Mouse (Mus musculus) bone marrow, adult 2 months (tissue): ENCODE data around the gene Ccni. TPM values are rescaled to one million over a fixed set of nuclear protein-coding genes. Genes with fewer than 3 reads are reported as not detected.

ENCODE experiments used
- H3K27ac ChIP-seq: fragments of 200-500 bp; 2 replicates; pipeline ENCODE4 v1.5.1; 2012; ENCODE audit warnings: low read depth, mild to moderate bottlenecking, control low read depth, inconsistent platforms, low read length; ENCODE audit not compliant: control insufficient read depth, poor library complexity, insufficient read depth
- H3K4me1 ChIP-seq: fragments of 200-500 bp; 2 replicates; pipeline ENCODE4 v1.6.1; 2011; ENCODE audit warnings: low read length; ENCODE audit not compliant: control insufficient read depth, insufficient read depth
- H3K4me3 ChIP-seq: fragments of 200-500 bp; replicated peaks from 2 replicates; pipeline ENCODE3; 2011; ENCODE audit warnings: mild to moderate bottlenecking, low read depth, low read length, control low read depth; ENCODE audit not compliant: control insufficient read depth
- CTCF ChIP-seq: fragments of 200-500 bp; IDR thresholded peaks from 2 replicates; pipeline ENCODE4 v1.5.1; 2011; ENCODE audit warnings: low read length, control low read depth; ENCODE audit not compliant: control insufficient read depth, insufficient read depth
- POLR2A ChIP-seq: fragments of 200-500 bp; IDR thresholded peaks from 2 replicates; pipeline ENCODE4 v1.6.1; 2011; ENCODE audit warnings: low read depth, mild to moderate bottlenecking, control low read depth, low read length, borderline replicate concordance; ENCODE audit not compliant: control insufficient read depth
- WGBS: fragments of 180-500 bp; shearing (Covaris S2); methylation state at CpG from one replicate; pipeline ENCODE4 v1.1.7; 2018; 5-methylcytosine and 5-hydroxymethylcytosine counted together
- polyA plus RNA-seq: library from polyadenylated mRNA; stranded (reverse); fragments of >200 nt; gene quantifications from 2 replicates; pipeline ENCODE4 v1.2.4, GENCODE M21; 2011; ENCODE audit warnings: low replicate concordance; ENCODE audit not compliant: missing spikeins, insufficient read depth, insufficient read length

Ccni gene
- polyA plus RNA-seq, 1 experiment: 73.8 TPM

DNA sequence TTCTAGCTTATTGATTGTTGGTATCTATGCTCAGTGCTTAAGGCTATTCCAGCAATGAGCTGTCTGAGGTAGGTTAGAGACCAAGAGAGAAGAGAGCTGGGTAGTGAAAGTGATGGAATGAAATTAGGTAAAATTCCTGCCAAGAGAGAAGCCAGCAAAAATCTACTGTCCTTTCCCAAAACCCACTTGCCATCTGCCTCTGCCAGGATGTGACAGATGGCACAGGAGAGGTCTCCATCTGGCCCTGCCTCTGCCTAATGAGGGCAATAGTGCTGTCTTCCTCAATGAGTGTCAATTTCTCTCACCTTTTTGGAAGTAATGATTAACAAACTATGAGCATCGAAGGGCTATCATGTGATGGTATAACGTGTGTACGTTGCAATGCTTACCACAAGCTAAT, 29.6 kb upstream of the Ccni start:
- TF ChIP-seq POLR2A: no peak
- no peak for TF ChIP-seq CTCF
- WGBS: 83% methylated on average over 3 of the region's 3 CpGs
- no peak overlapping the region for H3K4me3 ChIP-seq
- H3K4me1 ChIP-seq: peaks cover 1% of the 10 kb centered on the region; the same call in 1 of the 2 replicates
- no peak overlapping the region for H3K27ac ChIP-seq

DNA sequence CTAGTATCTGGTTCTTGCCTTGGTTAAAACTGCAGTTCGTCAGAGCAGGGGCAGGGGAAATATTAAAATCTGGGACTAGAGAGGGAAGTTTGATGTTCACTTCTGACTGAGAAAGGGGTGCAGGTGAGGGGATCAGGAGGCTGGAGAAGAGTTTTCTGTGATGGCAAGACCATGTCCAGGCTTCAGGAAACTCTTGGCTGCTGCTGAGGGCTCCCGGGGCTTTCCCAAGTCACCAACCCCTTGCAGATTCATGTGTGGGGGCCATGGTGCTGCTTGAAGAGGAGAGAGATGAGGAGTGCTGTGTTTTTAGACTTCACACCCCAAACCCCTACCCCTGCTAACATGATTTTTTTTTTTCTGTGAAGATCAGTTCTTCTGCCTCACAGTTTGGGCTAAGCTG, 28.3 kb upstream of the Ccni start:
- Histone ChIP-seq H3K4me3 (no peak overlapping the region), H3K4me1 (no peaks in the 10 kb centered on the region; the same call in 1 of the 2 replicates), H3K27ac (no peak overlapping the region)
- WGBS: 77% methylated on average over 2 of the region's 2 CpGs
- no peak for TF ChIP-seq CTCF
- TF ChIP-seq POLR2A: no peak

DNA sequence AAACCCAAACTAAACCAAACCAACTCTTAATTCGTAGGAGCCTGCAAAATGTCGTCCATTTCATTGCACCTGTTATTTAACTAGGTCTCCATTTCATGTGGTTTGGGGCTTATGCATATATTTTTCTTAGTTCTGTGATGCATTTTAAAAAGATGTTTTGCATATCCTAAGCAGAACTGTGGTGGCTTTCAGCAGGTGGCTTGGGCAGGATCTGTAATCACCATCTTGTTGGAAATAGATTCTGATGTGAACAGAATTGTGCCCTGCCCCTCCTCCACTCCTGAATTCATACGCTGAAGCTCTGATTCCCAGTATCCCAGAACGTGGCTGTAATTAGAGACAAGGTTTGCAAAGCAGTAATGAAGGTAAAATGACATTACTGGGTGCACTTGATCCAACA, 27.8 kb upstream of the Ccni start:
- Histone ChIP-seq H3K4me1 (no peaks in the 10 kb centered on the region; the same call in 1 of the 2 replicates), H3K4me3 (no peak overlapping the region), H3K27ac (no peak overlapping the region)
- TF ChIP-seq POLR2A: no peak
- no peak for TF ChIP-seq CTCF
- WGBS: 70% methylated on average over 4 of the region's 4 CpGs

DNA sequence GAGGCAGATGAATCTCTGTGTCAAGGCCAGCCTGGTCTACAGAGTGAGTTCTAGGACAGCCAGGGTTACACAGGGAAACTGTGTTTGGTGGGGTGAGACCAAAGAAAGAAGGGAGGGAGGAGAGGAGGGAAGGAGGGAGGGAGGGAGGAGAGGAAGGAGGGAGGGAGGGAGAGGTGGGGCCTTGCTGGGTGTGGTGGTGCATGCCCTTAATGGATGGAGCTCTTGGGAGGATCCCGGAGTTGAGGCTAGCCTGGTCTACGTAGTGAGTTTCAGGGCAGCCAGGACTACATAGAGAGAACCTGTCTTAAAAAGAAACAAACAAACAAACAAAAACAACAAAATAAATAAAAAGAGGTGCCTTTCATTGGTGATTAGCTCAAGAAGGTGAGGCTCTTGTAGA, 26.5 kb upstream of the Ccni start:
- Histone ChIP-seq H3K4me3 (no peak overlapping the region), H3K27ac (no peak overlapping the region), H3K4me1 (no peaks in the 10 kb centered on the region; the same call in 1 of the 2 replicates)
- TF ChIP-seq CTCF (no peak), POLR2A (no peak)
- 86% methylated on average over 2 of the region's 2 CpGs for WGBS

DNA sequence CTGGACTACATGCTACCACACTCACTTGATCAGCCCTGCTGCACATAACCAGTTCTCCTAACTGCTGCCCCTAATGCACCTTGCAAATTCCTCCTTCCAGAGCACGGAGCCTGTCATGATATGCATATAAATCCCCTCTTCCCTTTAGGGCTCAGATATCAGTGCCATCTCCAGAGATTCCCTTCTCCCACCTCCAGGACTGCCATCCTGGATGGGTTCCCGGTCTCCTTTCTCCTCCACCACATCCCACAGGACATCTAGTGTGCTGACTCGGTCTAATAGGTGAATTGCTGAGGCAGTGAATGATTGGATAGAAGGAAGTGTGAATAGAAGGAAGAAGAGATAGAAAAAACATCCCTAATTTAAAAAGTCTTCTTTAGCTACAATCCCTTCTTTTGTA, 25.4 kb upstream of the Ccni start:
- Histone ChIP-seq H3K27ac (no peak overlapping the region), H3K4me1 (no peaks in the 10 kb centered on the region; the same call in 1 of the 2 replicates), H3K4me3 (no peak overlapping the region)
- 74% methylated on average over 3 of the region's 3 CpGs for WGBS
- no peak for TF ChIP-seq CTCF
- no peak for TF ChIP-seq POLR2A

DNA sequence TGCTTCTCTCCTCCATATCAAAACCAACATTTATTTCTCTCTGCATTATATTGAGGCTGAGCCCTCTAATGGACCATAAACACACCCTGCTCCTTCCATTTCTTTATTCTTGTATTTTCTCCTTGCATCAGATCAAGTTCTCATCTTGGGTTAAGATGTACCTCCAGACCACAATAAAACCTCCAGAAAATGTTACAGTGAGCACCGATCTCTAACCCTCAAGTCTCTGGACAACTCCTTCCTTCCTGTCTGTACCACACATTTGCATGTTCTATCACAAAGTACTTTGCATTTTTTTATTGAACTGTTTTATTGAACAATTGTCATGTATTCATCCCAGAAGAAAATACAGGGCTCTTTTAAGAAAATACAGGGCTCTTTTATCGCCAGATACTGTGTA, 23.2 kb upstream of the Ccni start:
- Histone ChIP-seq H3K4me1 (no peaks in the 10 kb centered on the region; the same call in 1 of the 2 replicates), H3K4me3 (no peak overlapping the region), H3K27ac (no peak overlapping the region)
- TF ChIP-seq POLR2A: no peak
- no peak for TF ChIP-seq CTCF
- 34% methylated on average over 2 of the region's 2 CpGs for whole genome bisulfite sequencing

DNA sequence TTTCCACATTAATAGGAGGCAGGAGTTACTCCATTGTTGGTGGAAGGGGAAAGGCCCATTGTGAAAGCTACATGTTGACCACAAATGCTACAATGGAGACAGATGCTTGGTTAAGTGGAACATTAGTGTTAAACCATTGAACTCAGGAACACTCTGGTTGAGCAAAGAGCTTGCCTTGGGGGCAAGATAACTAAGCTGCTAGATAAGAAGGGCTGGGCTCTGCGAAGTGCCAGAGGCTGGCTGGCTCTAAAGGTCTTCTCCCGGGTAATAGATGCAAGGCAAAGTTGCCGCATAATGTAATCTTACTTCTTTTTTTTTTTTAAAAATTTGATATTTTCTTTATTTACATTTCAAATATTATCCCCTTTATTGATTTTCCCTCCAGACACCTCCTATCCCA, 20.9 kb upstream of the Ccni start:
- Histone ChIP-seq H3K27ac (no peak overlapping the region), H3K4me3 (no peak overlapping the region), H3K4me1 (no peaks in the 10 kb centered on the region)
- 54% methylated on average over 3 of the region's 3 CpGs for WGBS
- TF ChIP-seq CTCF (no peak), POLR2A (no peak)

DNA sequence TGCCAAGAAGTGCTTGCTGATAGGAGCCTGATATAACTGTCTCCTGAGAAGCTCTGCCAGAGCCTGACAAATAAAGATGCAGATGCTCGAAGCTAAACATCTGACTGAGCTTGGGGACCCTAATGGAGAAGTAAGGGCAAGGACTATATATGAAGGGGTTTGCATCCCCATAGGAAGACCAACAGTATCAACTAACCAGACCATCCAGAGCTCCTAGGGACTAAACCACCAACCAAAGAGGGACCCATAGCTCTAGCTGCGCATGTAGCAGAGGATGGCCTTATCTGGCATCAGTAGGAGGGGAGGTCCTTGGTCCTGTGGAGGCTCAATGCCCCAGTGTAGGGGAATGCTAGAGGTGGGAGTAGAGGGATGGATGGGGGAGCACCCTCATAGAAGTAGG, 18.3 kb upstream of the Ccni start:
- TF ChIP-seq CTCF: no peak
- H3K27ac ChIP-seq: no peak overlapping the region
- WGBS: 73% methylated on average over 2 of the region's 2 CpGs
- H3K4me3 ChIP-seq: no peak overlapping the region
- H3K4me1 ChIP-seq: no peaks in the 10 kb centered on the region

DNA sequence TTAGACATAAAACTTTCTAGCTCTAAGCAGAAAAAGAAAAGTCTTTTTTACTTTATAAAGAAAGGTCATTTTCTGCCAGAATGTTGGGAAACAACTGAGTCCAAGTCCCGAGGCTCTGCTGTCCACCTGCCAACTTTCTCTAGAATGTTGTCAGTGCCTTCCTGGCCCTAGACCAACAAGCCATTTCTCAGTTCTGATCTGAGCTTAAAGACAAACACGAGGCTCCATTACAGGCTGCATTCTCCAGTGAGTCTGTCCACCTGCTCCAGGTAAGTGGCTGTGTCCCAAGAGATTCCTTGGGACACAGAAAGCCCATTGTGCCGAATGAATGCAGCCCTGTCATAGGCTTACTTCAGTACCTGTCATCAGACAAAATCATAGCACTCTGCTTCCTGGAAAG, 15.4 kb upstream of the Ccni start:
- H3K4me3 ChIP-seq: no peak overlapping the region
- H3K4me1 ChIP-seq: no peaks in the 10 kb centered on the region
- WGBS: 67% methylated on average over 3 of the region's 3 CpGs
- no peak overlapping the region for H3K27ac ChIP-seq
- TF ChIP-seq POLR2A (no peak), CTCF (no peak)
